Mouse (Mus musculus): ENCODE results near the gene Rho.

Rho gene

DNA sequence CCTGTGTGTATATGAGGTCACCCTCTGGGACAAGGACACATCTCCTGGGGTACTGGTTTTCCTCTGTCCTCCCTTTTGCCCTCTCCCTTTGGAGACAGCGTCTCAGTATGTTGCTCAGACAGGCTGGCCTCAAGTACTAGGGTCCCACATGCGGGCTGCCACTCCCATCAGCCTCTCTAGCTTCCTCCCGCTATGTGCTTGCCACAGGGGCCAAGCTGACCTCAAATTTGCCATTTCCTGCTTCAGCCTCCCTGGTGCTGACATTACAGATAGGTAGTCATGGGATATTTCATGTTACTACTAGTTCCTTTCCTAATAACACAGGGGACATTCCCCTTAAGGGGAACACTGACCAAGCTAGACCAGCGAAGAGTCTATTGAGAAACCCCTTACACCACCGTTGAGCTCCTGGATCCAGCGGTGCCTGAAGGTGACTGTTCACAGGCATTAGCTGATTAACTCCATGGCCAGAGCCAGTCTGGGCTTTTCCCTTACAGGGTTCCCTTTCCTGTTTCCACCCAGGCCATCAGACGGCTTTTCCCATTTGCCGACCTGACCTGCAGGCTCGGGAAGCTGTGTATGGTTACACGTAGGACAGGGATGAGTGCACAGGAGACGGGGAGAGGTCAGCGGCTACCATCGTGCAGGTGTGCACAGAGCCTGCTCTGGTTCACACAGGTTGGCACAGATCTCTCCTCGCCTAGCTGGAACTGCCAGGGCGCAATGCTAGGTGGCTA lies 41.8 kb downstream of the Rho start:
- DNase-seq (ENCODE audit: inconsistent age in 2 of 2, low spot score in 1 of 2): no peak

GRCm38 (mm10) chr6:115973881-115974662 lies 42.5 kb downstream of the Rho start:
- peak in 1 of 2 experiments; percentile 66 for DNase-seq (ENCODE audit: inconsistent age in 2 of 2, low spot score in 1 of 2)

GRCm38 (mm10) chr6:115975606-115976005 lies 44.1 kb downstream of the Rho start:
- peak; percentile 84 to 94 for DNase-seq (ENCODE audit: inconsistent age in 2 of 2, low spot score in 1 of 2)

DNA sequence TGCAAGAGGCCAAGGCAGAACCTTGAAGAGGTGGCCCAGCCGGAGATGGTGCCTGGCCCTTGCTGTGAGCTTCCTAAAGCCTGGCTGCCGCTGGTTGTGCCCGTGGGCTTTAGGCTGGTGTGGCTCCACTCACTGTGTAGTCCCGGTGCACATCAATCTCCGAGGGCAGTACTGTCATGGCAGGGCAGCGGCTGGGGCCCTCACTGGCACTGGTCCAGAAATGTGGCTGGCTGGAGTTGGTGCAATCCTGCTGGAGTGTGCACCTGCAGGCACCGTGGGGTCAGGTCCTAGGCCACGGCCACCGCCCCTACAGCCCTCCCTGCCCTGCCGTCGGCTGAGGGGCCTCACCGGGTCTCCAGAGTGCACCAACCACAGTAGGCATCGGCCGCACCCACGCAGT lies 46.3 kb downstream of the Rho start:
- peak; percentile 68 to 82 for DNase-seq (ENCODE audit: inconsistent age in 2 of 2, low spot score in 1 of 2)

- DNase-seq (ENCODE audit: inconsistent age in 2 of 2, low spot score in 1 of 2): no peak
Observed at GRCm38 (mm10) chr6:115978596-115978995, 47.0 kb downstream of the Rho start.

DNA sequence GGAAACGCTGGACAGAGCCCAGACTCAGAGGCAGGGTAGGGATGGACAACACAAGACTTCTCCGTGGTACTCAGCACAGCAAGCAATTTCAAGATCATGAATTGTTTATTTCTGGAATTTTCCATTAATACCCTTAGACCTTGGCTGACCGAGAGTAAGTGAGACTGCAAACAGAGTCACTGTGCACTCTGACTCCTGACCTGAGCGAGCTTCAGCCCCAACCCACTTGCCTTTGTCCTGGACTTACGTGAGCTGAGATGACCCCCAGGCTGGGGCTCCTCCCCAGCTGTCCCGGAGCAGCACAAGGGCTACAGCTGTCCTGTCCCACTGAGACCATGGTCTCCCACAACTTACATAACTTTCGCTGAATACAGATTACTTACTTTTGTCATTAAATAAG lies 51.3 kb downstream of the Rho start:
- DNase-seq (ENCODE audit: inconsistent age in 2 of 2, low spot score in 1 of 2): peak in 1 of 2 experiments; percentile 83

DNA sequence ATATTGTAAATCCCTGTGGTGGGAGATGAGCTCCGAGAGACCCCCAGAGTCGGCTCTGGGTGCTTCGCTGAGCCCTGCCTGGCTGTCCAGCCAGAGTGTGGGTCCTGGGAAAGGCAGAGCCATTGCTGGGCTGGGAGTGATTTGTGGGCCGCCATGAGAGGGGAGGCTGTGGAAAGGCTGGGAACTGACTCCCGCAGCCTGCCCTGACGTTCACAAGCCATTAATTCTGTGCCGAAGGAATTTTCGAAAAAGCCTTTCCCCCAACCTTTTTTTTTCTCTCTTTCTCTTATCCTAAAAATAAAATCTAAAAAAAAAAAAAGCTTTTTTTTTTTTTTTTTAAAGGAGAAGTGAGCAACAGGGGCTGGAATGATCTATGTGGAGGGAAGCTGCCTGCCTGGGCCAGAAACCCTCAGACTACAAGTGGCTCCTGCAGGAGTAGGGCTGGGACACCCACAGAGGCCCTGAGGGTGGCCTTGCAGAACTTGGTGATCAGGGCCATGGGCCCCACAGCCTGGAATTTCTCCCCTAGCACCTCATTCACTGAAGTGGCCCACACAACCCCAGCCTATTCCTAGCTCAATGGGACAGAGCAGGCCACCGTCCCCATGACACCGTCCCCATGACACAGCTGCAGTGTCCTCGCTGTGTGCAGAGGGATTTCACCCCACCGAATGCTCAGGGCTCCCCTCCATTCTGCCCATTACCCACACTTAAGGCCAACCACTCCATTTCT lies 51.9 kb downstream of the Rho start:
- DNase-seq (ENCODE audit: inconsistent age in 2 of 2, low spot score in 1 of 2): peak; percentile 61 to 78

DNA sequence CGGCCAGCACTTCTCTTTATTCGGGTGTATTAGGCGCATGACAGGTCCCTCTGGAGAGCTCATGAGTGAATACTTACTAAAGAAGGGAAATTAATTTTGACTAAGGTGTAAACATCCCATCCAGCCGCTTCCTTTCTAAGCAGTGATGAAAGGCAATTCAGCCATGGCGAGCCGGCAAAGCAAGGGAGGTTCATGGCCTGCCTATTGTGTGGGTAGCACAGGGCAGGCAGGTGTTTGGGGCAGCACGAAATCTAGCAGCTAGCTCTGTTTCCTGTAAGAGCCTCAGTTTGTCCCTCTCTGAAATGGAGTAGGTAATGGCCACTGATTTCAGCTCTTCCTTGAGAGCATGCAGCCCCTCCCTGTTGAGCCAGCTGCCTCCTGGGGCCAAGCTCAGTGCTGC lies 53.0 kb downstream of the Rho start:
- peak in 1 of 2 experiments; percentile 52 for DNase-seq (ENCODE audit: inconsistent age in 2 of 2, low spot score in 1 of 2)

- peak; percentile 87 to 94 for DNase-seq (ENCODE audit: inconsistent age in 2 of 2, low spot score in 1 of 2)
Observed at GRCm38 (mm10) chr6:115985622-115986021, 54.1 kb downstream of the Rho start.

- no peak for DNase-seq (ENCODE audit: inconsistent age in 2 of 2, low spot score in 1 of 2)
Observed at GRCm38 (mm10) chr6:115986472-115987095, 55.0 kb downstream of the Rho start.

GRCm38 (mm10) chr6:115987096-115987747 lies 55.7 kb downstream of the Rho start:
- peak; percentile 84 to 93 for DNase-seq (ENCODE audit: inconsistent age in 2 of 2, low spot score in 1 of 2)

GRCm38 (mm10) chr6:115989032-115989431 lies 57.5 kb downstream of the Rho start:
- DNase-seq (ENCODE audit: inconsistent age in 2 of 2, low spot score in 1 of 2): peak; percentile 63 to 74

DNA sequence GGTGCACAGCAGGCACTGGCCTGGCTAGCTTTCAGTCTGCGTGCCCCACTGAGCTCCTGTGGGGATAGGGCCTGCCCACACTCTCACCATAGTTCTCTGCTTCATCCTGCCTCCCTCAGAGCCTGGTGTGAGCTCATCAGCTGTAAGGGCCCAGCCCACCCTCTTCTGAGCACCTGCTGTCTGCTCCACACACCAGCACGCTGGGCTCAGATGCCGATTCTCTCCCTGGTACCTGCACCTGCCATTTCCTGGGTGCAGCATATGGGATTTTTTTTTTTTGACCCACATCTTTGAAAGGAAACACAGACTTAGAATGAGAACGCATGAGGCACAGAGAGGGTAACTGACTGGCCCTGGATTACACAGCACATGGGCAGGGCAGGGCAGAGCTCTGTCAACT lies 58.1 kb downstream of the Rho start:
- no peak for DNase-seq (ENCODE audit: inconsistent age in 2 of 2, low spot score in 1 of 2)

Data from adrenal gland, adult (tissue).